Mouse (Mus musculus) CH12.LX (cell line): ENCODE results near the gene Cryba1. TPM values are rescaled to one million over a fixed set of nuclear protein-coding genes. Genes with fewer than 3 reads are reported as not detected.
"Not testable (repeated sequence)": the region's sequence is repeated elsewhere in the genome, so short reads cannot be mapped to it uniquely, and the experiment has no call there.

Experiments
- DNase-seq: peaks from one replicate; pipeline ENCODE4 v3.0.0-alpha.2; 2013; ENCODE audit errors: extremely low read depth
- H3K27ac ChIP-seq: 2 replicates; pipeline ENCODE4 v1.5.1; 2012; ENCODE audit warnings: low read depth, mild to moderate bottlenecking, control low read depth, moderate library complexity; ENCODE audit not compliant: insufficient read depth
- H3K27me3 ChIP-seq: replicated peaks from 2 replicates; pipeline ENCODE3; 2012; ENCODE audit warnings: inconsistent platforms
- H3K36me3 ChIP-seq, 2 experiments: replicated peaks in 1 of 2; 2 replicates each; pipeline versions ENCODE3 to v1.6.1; 2012; ENCODE audit warnings: inconsistent platforms in 1 of 2, low read length in 1 of 2, mild to moderate bottlenecking in 1 of 2, mixed read lengths in 1 of 2, moderate library complexity in 1 of 2; ENCODE audit not compliant: control insufficient read depth in 1 of 2, insufficient read depth in 1 of 2
- H3K4me1 ChIP-seq, 2 experiments: 2 replicates each; pipeline ENCODE4 v1.6.1; 2012; ENCODE audit warnings: inconsistent platforms in 1 of 2, moderate library complexity in 1 of 2; ENCODE audit not compliant: insufficient read depth in 2 of 2, control insufficient read depth in 1 of 2
- H3K4me2 ChIP-seq: 2 replicates; pipeline ENCODE4 v1.6.1; 2012; ENCODE audit warnings: low read depth, mild to moderate bottlenecking, control low read depth; ENCODE audit not compliant: poor library complexity, insufficient read depth, severe bottlenecking
- H3K4me3 ChIP-seq, 3 experiments: fragments of 150-350 bp in 1 of 3; sonication (generic) in 1 of 3; replicated peaks in 1 of 3; 2 replicates each; pipeline versions ENCODE3 to v1.5.1; 2011 to 2012; ENCODE audit warnings: low read depth in 2 of 3, low read length in 2 of 3, mild to moderate bottlenecking in 2 of 3, moderate library complexity in 2 of 3, control low read depth in 1 of 3, improper control_type of control experiment in 1 of 3, inconsistent platforms in 1 of 3, mixed read lengths in 1 of 3; ENCODE audit not compliant: poor library complexity in 1 of 3
- H3K79me2 ChIP-seq: replicated peaks from 2 replicates; pipeline ENCODE4 v1.6.1; 2012; ENCODE audit warnings: mild to moderate bottlenecking, moderate library complexity; ENCODE audit not compliant: control insufficient read depth, poor library complexity, insufficient read depth, severe bottlenecking; ENCODE audit errors: extremely low read depth
- H3K9ac ChIP-seq: 2 replicates; pipeline ENCODE4 v1.6.1; 2012; ENCODE audit warnings: low read depth, mild to moderate bottlenecking, control low read depth, moderate library complexity; ENCODE audit not compliant: insufficient read depth
- H3K9me3 ChIP-seq: replicated peaks from 2 replicates; pipeline ENCODE3; 2012; ENCODE audit warnings: low read length, inconsistent platforms, mixed read lengths
- BHLHE40 ChIP-seq: IDR thresholded peaks from 2 replicates; pipeline ENCODE4 v1.6.1; 2011; ENCODE audit warnings: mild to moderate bottlenecking, low read depth, low read length, improper control_type of control experiment
- CHD1 ChIP-seq: IDR thresholded peaks from 2 replicates; pipeline ENCODE4 v1.6.1; 2012; ENCODE audit warnings: low read depth, low read length, improper control_type of control experiment, inconsistent platforms
- CHD2 ChIP-seq: IDR thresholded peaks from 2 replicates; pipeline ENCODE4 v1.6.1; 2011; ENCODE audit warnings: low read length, improper control_type of control experiment
- CTCF ChIP-seq, 2 experiments: IDR thresholded peaks in 1 of 2; conservative IDR thresholded peaks in 1 of 2; 2 replicates each; pipeline ENCODE4 v1.5.1; 2011 to 2012; ENCODE audit warnings: low read depth in 2 of 2, low read length in 2 of 2, improper control_type of control experiment in 1 of 2, inconsistent platforms in 1 of 2, mild to moderate bottlenecking in 1 of 2, moderate library complexity in 1 of 2
- ETS1 ChIP-seq: conservative IDR thresholded peaks from 2 replicates; pipeline ENCODE4 v1.6.1; 2012; ENCODE audit warnings: low read depth, mild to moderate bottlenecking, inconsistent platforms, low read length, improper control_type of control experiment, moderate library complexity
- GABPA ChIP-seq: IDR thresholded peaks from 2 replicates; pipeline ENCODE4 v1.6.1; 2012; ENCODE audit warnings: low read depth, low read length, improper control_type of control experiment, inconsistent platforms; ENCODE audit not compliant: insufficient replicate concordance
- IRF4 ChIP-seq: IDR thresholded peaks from 2 replicates; pipeline ENCODE4 v1.6.1; 2014; ENCODE audit warnings: low read depth, mild to moderate bottlenecking, inconsistent platforms, low read length, improper control_type of control experiment
- KAT2A ChIP-seq: IDR thresholded peaks from 2 replicates; pipeline ENCODE4 v1.6.1; 2012; ENCODE audit warnings: low read length, improper control_type of control experiment, inconsistent platforms; ENCODE audit not compliant: insufficient replicate concordance
- MAFK ChIP-seq: IDR thresholded peaks from 2 replicates; pipeline ENCODE4 v1.6.1; 2011; ENCODE audit warnings: low read length, improper control_type of control experiment; ENCODE audit not compliant: insufficient replicate concordance
- MAX ChIP-seq: IDR thresholded peaks from 2 replicates; pipeline ENCODE4 v1.6.1; 2011; ENCODE audit warnings: low read length, improper control_type of control experiment
- MEF2A ChIP-seq: IDR thresholded peaks from 2 replicates; pipeline ENCODE4 v1.6.1; 2014; ENCODE audit warnings: low read depth, mild to moderate bottlenecking, inconsistent platforms, low read length, improper control_type of control experiment, borderline replicate concordance
- MXI1 ChIP-seq: IDR thresholded peaks from 2 replicates; pipeline ENCODE4 v1.6.1; 2011; ENCODE audit warnings: mild to moderate bottlenecking, low read depth, low read length, improper control_type of control experiment
- POLR2A ChIP-seq: IDR thresholded peaks from 2 replicates; pipeline ENCODE4 v1.6.1; 2011; ENCODE audit warnings: low read depth, mild to moderate bottlenecking, improper control_type of control experiment, low read length
- RAD21 ChIP-seq: IDR thresholded peaks from 2 replicates; pipeline ENCODE4 v1.6.1; 2011; ENCODE audit warnings: low read depth, mild to moderate bottlenecking, low read length, improper control_type of control experiment, moderate library complexity
- SMC3 ChIP-seq: IDR thresholded peaks from 2 replicates; pipeline ENCODE4 v1.6.1; 2011; ENCODE audit warnings: low read depth, low read length, improper control_type of control experiment
- TCF12 ChIP-seq: IDR thresholded peaks from 2 replicates; pipeline ENCODE4 v1.6.1; 2014; ENCODE audit warnings: low read depth, mild to moderate bottlenecking, inconsistent platforms, low read length, improper control_type of control experiment
- UBTF ChIP-seq: IDR thresholded peaks from 2 replicates; pipeline ENCODE4 v1.6.1; 2012; ENCODE audit warnings: low read depth, mild to moderate bottlenecking, inconsistent platforms, low read length, improper control_type of control experiment, moderate library complexity
- ZC3H11A ChIP-seq: IDR thresholded peaks from 2 replicates; pipeline ENCODE4 v1.6.1; 2012; ENCODE audit warnings: low read depth, mild to moderate bottlenecking, inconsistent platforms, low read length, improper control_type of control experiment
- ZMIZ1 ChIP-seq: IDR thresholded peaks from 2 replicates; pipeline ENCODE4 v1.6.1; 2012; ENCODE audit warnings: low read depth, mild to moderate bottlenecking, inconsistent platforms, low read length, improper control_type of control experiment
- ZNF384 ChIP-seq: IDR thresholded peaks from 2 replicates; pipeline ENCODE4 v1.6.1; 2012; ENCODE audit warnings: low read depth, low read length, improper control_type of control experiment, inconsistent platforms
- dilution Hi-C: fragments of 300-500 bp; cut with MboI; formaldehyde crosslinking; loops from 2 replicates; pipeline ENCODE4 v1.14.3; 2020; ENCODE audit warnings: low sequenced_read_pairs; ENCODE audit not compliant: extremely low pct_unique_long_range_greater_than_20kb, extremely low pct_ligation_motif_present
- in situ Hi-C: fragments of 300-500 bp; cut with MboI; formaldehyde crosslinking; loops from 3 replicates; pipeline ENCODE4 v1.14.3; 2019; ENCODE audit warnings: low sequenced_read_pairs, low pct_ligation_motif_present, low pct_unique_long_range_greater_than_20kb, mixed read lengths
- polyA plus RNA-seq: library from polyadenylated mRNA; unstranded; fragments of >175 nt; gene quantifications from 2 replicates; pipeline ENCODE4 v1.2.1, GENCODE M21; 2012; ENCODE audit warnings: low read depth; ENCODE audit not compliant: insufficient read length
- total RNA-seq, 2 experiments: library from RNA; depleted of rRNA; stranded (reverse); fragments of 300-350 nt in 1 of 2; fragments of >200 nt in 1 of 2; gene quantifications; 2 replicates each; pipeline ENCODE4 v1.2.3; 2012 to 2014

Gene Cryba1
- total and polyA plus RNA-seq, 3 experiments, result not detected

DNA sequence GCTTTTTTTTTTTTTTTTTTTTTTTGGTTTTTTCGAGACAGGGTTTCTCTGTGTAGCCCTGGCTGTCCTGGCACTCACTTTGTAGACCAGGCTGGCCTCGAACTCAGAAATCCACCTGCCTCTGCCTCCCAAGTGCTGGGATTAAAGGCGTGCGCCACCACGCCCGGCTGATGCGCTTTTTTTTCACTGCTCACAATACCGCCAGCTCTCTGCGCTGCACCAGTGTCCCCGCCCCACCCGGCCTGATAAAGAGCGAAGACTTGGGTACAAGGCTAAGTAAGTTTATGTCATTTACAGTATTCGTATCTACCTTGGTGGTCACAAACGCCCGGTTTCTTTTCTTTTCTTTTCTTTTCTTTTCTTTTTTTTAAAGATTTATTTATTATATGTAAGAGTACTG lies 22.0 kb upstream of the Cryba1 start:
- DNase-seq, dilution Hi-C loops, H3K79me2 ChIP-seq, H3K9ac ChIP-seq, H3K36me3 ChIP-seq, H3K4me3 ChIP-seq, H3K9me3 ChIP-seq, H3K4me2 ChIP-seq, H3K27ac ChIP-seq, H3K4me1 ChIP-seq, H3K27me3 ChIP-seq: not testable (repeated sequence)
- TF ChIP-seq CTCF (conservative IDR thresholded peaks at IDR 0.05 in 1 of 2, IDR thresholded peaks at IDR 0.05 in 1 of 2; ENCODE audit: low read depth in 2 of 2, low read length in 2 of 2), result 0 out of 4 replicates have a peak, but pooled peaks of 1 of the 2 experiments have one; percentile 1
- in situ Hi-C loops, result loop anchor here (5.0 kb wide), 1 partner anchor 40 kb away; the partner anchor contains the start of gene Gm10277

DNA sequence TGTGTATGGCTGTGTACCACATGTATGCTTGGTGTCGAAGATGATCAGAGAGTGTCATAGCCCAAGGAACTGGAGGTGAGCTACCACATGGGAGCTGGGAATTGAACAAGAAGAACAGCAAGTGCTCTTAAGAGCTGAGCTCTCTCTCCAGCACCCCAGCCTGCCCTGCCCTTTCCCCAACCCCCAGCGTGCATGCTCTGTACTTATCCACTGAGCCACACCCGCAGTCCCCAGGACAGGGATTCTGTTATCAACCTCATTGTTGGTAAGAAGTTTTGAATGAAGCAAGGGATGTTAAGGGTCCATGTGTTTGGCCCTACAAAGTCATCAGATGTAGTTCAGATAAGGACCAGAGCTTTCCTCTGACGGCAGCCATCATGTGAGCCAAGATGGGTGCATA lies 21.6 kb upstream of the Cryba1 start:
- no peak overlapping the region for H3K4me2 ChIP-seq
- dilution Hi-C loops, result no loop called here

DNA sequence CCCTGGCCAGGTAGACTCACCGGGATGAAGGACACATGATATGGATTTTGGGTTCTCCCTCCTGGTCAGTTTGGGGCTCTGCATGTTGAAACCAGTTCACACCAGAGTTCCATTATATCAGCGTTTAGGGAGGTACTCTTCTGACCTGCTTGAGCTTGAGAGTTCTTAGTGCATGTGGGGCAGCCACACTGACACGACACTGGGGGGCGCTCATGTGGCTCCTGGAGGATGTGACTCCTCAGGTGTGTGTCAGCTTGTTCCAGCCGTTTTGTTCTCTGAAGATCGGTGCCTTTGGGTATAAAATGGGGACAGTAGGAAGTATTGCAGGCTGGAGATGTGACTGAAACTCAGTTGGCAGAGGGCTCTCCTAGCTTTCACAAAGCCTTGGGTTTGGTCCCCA lies 18.9 kb upstream of the Cryba1 start:
- Histone ChIP-seq H3K36me3 (no peaks in the 10 kb centered on the region), H3K9me3 (no peaks in the 10 kb centered on the region), H3K79me2 (no peaks in the 10 kb centered on the region), H3K4me3 (no peak overlapping the region), H3K9ac (no peak overlapping the region), H3K27ac (no peak overlapping the region), H3K4me2 (no peak overlapping the region), H3K27me3 (no peaks in the 10 kb centered on the region), H3K4me1 (0 out of 4 replicates have a peak, but pooled peaks cover 0 to 3% of the 10 kb centered on the region in 2 experiments)
- in situ Hi-C loops, result loop anchor here (5.0 kb wide), 1 partner anchor 213 kb away; no protein-coding TSS in a partner anchor
- dilution Hi-C loops, result no loop called here
- DNase-seq, result peak; percentile 52
- TF ChIP-seq MXI1 (no peak), KAT2A (no peak), SMC3 (peak; percentile 81), MEF2A (no peak), CHD2 (no peak), CTCF (conservative IDR thresholded peaks at IDR 0.05 in 1 of 2, IDR thresholded peaks at IDR 0.05 in 1 of 2; ENCODE audit: low read depth in 2 of 2, low read length in 2 of 2) (peak; percentile 32 to 80), ZMIZ1 (no peak), ETS1 (no peak), POLR2A (no peak), BHLHE40 (no peak), CHD1 (no peak), UBTF (no peak), TCF12 (no peak), ZC3H11A (peak; percentile 9; the same call in 1 of the 2 replicates), IRF4 (no peak), MAX (no peak), ZNF384 (no peak), GABPA (no peak), RAD21 (peak; percentile 57), MAFK (no peak)

More for the DNA sequence above, 21.6 kb upstream of the Cryba1 start:
- Histone ChIP-seq H3K27ac (no peak overlapping the region), H3K27me3 (no peaks in the 10 kb centered on the region), H3K9me3 (no peaks in the 10 kb centered on the region), H3K9ac (no peak overlapping the region), H3K36me3 (no peaks in the 10 kb centered on the region), H3K4me3 (no peak overlapping the region), H3K79me2 (no peaks in the 10 kb centered on the region), H3K4me1 (0 out of 4 replicates have a peak, but pooled peaks cover 0 to 3% of the 10 kb centered on the region in 2 experiments)
- in situ Hi-C loops, result loop anchor here (5.0 kb wide), 1 partner anchor 41 kb away; the partner anchor contains the start of gene Gm10277
- DNase-seq, result no peak
- TF ChIP-seq IRF4, result no peak
- no peak for TF ChIP-seq CHD2
